Mouse (Mus musculus) heart, adult 9 months (tissue): ENCODE measurements at regions not wholly inside any gene's neighbourhood (a gene's known extent, or its start where the extent isn't known, plus 50 kb on each side); places are given as distances from the start of the nearest gene placed in this dataset.

Experiments
- DNase-seq, 2 experiments: peaks; one replicate each; pipeline ENCODE4 v3.0.0; 2022; ENCODE audit warnings: low spot score in 2 of 2

DNA sequence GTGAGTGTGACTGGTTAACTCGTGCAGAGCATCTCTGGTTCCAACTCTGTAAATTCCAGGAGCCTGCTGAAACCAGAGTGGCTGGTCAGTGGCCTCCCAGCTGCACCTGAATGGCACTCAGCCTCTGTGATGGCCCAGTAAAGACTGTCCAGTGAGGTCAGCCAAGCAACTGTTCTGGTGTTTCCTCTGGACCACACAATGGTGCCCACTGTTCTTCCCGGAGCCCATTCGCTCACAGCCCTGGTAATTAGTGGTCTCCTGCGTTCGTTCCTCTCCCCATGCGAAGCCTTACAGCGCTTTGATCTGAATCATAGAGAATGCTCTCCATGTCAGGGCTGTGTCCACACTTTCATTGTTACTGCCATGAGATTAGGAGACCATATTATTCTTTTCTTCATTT is 75.5 kb downstream of the Enkur start:
- no peak for DNase-seq

DNA sequence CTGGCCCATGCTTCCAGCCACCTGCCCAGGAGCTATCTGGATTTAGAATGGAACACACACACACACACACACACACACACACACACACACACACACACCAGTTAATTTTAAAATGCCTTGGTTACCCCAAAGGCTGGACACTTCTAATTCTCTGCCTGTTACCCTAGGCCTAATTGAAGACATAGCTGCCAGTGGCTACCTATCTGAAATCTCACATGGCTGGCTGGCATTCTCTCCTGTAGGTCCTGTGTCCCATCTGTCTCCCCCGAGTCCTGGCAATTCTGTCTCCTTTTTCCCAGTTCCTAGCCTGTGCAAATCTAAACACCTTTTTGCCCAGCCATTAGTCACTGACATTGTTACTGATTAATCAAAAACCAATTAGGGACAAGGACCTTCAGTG is 78.6 kb downstream of the Enkur start:
- no peak for DNase-seq

- no peak for DNase-seq
Measured at GRCm38 (mm10) chr2:21122421-21122820, 82.7 kb downstream of the Enkur start.

DNA sequence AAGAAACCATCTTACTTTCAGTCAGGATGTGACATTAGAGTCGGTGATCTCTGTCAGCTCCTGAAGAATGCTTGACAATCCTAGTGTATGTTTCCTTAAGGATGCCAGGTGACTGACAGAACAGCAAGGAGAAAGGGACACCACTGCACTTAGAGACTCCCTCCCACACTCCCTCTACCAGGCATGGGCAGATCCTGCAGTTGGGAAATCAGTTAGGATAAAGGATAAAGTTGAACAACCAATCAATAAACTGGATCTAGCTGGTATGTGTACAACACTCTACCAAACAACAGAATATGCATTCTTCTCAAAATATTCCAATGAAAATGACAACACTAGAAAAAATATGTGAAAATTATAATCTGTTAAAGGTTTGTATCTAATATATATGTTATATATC is 83.5 kb downstream of the Enkur start:
- no peak for DNase-seq

GRCm38 (mm10) chr2:21116817-21117216 is 88.3 kb downstream of the Enkur start:
- DNase-seq: no peak

DNA sequence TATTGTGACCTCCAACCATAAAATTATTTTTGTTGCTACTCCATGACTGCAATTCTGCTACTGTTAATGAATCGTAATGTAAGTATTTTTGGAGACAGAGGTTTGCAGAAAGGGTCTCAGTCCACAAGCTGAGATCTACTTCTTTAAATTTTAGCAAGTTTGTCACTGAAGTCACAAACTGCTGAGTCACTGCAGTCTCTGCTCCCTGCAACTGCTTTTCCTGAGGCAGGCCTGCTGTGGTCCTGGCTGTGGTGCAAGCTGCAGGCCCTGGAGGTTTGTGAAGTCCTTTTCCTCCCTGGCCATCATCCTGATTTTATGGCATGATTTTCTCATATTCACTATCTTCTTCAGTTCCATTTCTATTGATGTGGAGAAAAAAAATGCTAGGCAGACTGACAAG is 93.6 kb downstream of the Enkur start:
- DNase-seq: peak; percentile 20 to 41

DNA sequence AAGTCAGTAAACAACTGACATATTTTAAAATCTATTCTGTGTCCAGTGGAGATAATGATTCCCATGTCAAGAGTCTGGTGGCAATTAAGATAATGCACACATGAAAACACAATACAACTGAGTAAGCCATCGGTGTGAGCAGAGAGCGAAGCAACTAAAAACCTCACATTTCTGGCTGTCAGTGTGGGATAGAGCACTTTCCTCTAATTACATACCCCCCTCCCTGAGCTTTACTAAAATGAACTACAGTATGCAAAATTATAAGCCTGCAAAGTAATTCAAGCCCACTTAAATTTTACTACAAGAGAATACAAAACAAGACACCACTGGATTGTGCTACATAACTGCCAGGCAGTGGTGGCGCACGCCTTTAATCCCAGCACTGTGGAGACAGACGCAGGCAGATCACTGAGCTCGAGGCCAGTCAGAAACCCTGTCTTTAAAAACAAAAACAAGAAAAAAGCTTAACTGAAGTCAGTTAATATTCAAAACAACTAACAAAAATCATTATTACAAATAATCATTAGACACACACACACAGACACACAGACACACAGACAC is 104.8 kb downstream of the Enkur start:
- DNase-seq: no peak

DNA sequence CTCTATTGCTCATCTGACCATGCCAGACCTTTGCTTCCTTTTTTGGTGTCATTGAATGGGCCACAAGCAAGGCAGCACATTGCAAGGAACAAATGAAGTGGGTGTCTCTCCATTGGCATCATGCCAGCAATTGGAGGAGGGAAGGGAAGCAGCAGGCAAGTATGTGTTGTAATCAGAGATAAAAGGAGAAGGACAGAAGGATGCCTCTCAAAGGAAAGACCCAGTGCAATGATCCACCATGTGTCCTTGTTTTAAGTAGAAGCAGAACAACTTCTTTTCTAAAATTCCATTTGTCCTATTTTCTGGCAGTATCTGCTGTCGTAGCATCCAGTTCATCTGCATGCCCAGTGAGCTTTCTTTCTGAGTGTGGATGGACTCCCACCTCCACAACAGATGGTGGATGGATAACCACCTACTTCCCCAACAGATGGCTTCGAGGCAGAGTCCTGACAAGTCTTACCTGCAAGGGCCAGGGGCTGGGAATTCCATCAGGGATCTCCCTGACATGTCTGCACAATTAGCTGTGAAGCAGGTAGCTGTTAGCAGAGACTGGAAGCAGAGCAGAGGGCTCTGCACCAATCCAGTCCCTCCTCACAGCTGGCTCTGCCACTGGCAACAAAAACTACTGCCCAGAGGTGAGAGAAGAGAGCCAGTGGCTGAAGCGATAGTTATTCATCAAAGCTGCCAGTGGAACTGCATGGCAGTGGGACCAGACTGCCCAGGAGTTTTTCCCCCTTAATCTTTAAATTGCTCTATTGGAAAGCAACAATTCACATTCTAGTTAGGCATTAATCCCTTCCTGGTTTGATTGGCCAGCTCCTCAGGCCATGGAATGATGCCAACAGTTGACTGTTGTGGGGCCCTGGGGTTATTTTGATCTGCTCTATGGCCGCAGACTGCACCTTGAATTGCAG is 113.8 kb downstream of the Enkur start:
- DNase-seq: no peak

DNA sequence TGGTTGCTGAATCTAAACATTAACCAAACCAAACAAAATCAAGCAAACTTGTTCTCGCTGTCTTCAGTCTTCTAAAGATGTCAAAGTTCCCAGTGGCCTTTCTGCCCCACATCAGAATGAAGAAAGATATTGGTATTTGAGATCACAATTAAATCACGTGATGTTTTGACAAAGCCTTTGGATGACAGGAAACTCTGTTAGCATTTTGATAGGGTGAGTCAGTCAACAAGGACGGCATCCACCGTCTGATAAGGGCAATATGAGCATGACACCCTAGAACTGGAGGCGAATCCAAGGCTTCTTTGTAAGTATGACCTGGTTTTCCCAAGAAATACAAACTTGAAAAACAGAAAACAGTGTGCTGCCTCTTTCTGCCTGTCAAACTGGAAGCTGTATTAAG is 116.8 kb upstream of the Arhgap21 start:
- no peak for DNase-seq

DNA sequence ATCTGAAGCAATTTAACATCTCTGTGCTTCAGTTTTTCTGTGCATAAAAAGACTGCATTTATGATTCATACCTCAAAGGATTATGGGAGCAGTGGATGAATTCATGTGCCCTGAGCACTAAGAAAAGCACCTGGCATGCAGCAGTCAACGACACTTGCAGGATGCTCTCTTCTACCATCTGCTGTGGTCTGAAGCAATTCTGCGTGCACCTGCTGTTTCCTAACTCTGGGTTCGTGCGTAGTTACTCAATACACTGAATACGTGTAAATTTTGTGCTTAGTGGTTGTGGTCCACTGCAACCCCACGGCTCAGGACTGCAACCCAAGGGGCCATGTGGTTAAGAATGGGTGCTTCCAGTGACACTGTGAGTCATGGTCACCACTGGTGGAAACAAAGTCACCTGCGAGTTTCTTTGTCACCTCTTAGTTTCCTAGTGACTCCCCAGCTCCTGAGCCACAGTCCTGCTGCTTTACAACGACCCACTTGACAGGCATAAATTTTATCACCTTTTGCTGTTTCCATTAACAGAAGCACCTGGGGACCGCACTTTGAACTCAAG is 98.7 kb upstream of the Arhgap21 start:
- DNase-seq: no peak

DNA sequence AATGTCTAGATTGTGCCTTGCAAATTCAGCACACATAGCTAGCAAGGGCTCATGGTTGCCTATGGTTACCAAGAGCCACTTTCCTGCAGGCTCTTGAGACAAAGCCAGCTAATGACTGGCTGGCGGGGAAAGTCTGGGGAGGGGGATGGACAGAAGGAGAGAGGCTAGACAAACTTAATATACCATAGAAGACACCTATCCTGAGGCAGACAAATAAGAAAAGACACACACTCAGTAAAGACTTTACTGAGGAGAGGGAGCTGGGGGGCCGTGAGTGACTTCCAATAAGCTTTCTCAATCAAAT is 91.6 kb upstream of the Arhgap21 start:
- DNase-seq: no peak

DNA sequence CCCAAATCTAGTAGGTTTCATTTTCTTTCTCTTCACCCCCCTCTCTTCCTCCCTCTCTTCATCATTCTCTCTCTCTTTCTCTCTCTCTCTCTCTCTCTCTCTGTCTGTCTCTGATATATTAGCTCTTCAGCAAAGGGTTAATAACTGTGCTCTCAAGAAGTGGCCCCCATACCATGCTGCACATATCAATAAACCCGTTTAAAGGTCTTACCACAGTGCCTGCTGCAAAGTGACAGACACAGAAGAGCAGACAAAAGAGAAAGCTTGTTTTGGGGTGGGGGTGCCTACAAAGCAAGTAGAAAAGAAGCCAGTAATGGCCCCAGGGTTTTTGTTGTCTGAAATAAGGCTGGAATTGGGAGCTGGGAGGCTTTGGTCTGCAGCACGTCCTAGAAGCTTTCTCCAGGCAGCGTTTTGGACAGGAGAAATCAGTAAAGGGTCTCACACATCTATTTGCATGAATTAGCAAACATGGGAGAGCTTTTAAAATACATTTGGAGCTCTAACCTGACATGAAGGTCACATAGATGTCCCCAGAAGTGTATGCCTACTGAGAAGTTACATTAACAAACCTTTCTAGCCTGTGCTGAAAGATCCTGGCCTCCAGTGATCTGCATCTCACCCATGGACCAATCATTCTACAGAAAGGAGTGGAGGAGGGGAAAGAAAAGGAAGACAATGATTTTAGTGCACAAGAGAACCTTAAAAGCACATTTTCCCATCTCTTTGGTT is 91.1 kb upstream of the Arhgap21 start:
- DNase-seq: no peak

DNA sequence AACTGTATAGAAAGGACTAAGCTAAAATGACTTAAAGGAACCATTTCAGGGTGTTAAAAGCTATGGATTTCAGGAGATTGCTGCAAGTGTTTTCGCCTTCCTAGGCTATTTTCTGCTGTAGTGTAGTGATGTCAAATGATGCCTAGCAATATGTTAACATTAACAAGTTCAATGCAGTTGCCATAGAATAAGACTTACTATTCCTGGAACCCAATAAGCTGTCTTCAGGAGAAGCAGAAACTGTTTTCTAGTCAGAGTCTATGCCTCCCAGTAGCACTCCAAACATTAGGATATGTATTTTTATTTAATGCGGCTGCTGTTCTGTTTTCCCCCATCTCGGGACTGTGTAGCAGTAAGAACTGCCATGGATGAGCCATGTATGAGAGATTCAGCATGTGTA is 90.3 kb upstream of the Arhgap21 start:
- DNase-seq: no peak

- no peak for DNase-seq
Measured at GRCm38 (mm10) chr2:21056450-21057210, 87.9 kb upstream of the Arhgap21 start.

- DNase-seq: no peak
Measured at GRCm38 (mm10) chr2:21055416-21055815, 86.7 kb upstream of the Arhgap21 start.

DNA sequence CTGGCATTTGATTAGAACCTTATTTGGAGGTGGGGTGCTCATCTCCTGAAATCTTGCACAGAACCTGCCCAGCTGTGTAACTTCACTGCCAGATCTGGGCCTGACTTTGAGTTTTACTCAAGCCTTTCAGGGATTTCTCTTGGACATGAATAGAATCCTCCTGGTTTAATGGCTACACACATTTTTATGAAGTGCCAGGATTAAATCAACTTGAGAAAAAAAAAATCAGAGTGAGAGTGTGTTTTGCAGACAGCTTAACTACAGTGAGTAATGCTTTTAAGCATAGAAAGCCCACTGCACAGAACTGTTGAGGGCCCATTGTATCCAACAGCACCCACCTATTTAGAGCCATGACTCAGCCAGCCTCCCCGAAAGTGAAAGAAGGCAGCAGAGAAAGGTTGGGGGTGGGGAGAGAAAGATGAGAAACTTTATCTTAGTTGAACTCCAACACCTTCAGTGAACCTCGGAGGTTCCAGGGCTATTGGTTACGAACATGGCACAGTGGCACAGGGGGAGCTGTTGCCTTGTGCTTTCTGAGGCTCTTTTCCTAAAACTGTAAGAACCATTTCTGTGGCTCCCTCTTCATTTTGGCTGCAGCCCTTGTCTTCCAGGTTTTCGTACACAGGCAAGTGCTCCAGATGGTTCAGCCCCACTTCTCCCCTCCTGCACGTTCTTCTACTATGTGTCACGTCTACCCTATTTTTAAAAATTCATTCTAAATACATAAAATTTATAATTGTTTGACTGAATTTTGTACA is 85.8 kb upstream of the Arhgap21 start:
- DNase-seq: no peak

- DNase-seq: no peak
Measured at GRCm38 (mm10) chr2:21053596-21053995, 84.9 kb upstream of the Arhgap21 start.

DNA sequence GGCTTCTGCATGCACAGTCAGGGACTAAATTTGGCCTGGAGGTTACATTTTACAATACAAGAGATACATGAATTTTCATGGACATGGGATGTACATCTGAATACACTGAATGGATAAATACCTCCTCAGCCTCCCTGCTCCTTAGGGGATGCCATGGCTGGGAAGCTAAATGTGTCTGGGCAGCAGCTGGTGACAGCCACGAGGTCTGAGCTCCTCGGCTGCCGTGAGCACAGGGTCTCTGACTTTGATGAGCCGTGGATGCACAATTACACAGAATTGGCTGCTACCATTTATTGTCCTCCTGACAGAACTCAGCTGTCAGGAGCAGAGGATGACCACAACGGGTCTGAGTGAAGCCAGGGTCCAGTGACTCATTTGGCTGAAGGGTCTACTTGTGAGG is 80.3 kb upstream of the Arhgap21 start:
- no peak for DNase-seq

DNA sequence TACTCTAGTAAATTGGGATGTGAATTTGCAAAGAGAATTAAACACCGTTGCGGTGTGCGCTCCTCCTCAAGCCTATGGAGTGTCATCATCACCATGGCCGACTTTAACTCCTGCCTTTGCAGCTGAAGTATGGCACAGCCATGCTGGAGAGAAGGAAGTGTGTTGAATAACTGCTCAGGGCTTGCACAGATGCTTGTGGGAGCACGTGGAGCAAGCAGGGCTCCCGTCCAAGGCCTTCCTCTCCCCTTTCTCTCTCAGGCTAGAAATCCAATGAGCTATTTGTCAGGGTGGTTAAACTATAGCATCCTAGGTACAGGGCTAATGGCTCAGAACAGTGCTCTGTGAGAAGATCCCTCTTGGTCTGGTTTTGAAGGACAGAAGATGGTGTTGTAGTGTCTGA is 79.5 kb upstream of the Arhgap21 start:
- DNase-seq: no peak

- DNase-seq: no peak
Measured at GRCm38 (mm10) chr2:21046503-21047116, 77.9 kb upstream of the Arhgap21 start.

DNA sequence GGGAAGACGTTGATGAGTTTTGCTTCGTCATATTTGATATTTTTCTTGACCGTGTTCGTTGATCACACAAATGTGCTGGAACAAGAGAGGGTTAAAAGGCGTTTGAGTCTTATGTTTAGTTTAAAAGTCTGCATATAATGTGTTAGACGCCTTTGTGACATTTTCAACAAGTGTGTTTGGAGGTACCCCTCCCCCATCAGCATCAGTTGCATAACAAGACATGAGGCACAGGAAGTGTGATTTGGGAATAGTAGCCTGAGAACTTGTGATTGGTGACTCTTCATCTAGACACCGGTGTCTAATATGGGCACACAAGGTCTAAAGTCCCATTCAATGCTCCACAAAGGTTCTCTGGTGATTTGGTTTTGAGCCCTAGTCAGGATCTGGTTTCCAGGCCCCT is 76.1 kb upstream of the Arhgap21 start:
- DNase-seq: no peak
